Mouse (Mus musculus): ENCODE measurements around the gene Spata21. TPM values are rescaled to one million over a fixed set of nuclear protein-coding genes. Genes with fewer than 3 reads are reported as not detected.

Spata21 gene
- polyA plus RNA-seq (2015; fragmentation: Nextera tagmentation; extraction: Ambion mirVana) = 0.14 and 0.51 TPM in 2 replicates

DNA sequence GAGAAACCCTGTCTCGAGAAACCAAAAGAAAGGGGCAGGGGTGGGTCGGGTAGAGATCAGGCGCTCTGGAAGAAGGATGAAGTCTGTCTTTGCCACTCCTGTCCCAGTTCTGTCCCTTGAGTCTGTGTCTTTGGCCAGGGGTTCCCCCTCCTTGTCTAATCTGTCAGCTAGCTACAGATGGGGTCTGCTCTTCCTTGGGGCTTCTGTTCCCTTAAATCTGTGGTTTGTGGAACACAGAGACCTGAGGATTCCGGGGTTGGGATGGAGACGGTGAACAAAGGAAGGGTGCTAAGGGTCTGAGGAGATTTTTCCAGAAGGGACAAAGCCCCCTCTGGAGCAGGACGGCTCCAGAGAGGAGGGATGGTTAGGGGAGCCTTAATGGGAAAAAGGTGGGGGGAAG lies at the start of gene Spata21:
TSS of gene Spata21 (plus strand) at position 301 of the 400 bp plus-strand sequence.
- no peak within 1 kb of the TSS for H3K27ac ChIP-seq (ENCODE audit: low read length)
- no peak for ATAC-seq (ENCODE audit: low read depth)
- no peaks in the 10 kb centered on the region for H3K9me3 ChIP-seq (ENCODE audit: control insufficient read depth, low read length)
- 79% methylated on average over 6 of the region's 6 CpGs for WGBS
- H3K4me2 ChIP-seq (ENCODE audit: low read depth, low read length) = no peak within 1 kb of the TSS
- no peaks in the 10 kb centered on the region for H3K36me3 ChIP-seq (ENCODE audit: control insufficient read depth, insufficient read depth, low read length)
- no peaks in the 10 kb centered on the region; the same call in 1 of the 2 replicates for H3K4me1 ChIP-seq (replicated peaks; ENCODE audit: control insufficient read depth, insufficient read depth, low read length)
- no peak within 1 kb of the TSS for H3K4me3 ChIP-seq (ENCODE audit: low read length)
- H3K9ac ChIP-seq (ENCODE audit: low read length) = no peak within 1 kb of the TSS
- H3K27me3 ChIP-seq (ENCODE audit: control insufficient read depth, insufficient read depth, low read depth, low read length) = no peaks in the 10 kb centered on the region

DNA sequence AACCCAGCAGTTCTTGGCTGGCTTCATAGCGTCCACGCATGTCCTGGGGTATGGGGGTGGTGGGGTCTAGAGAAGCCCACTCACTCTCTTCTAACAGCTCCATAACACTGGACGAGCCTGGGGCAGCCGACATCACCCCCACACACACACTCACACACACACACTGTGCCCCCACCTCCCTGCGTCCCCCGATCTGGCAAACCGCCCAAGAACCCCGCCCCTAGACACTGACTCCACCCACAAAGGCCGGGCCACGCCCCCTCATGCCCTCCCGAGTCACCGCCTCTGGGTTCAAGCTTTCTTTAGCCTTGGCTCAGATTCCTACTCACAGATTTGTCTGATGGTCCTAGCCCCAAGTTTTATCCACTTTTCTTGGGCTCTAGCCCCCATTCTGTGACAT lies 47.0 kb upstream of the Spata21 start:
- Histone ChIP-seq H3K27me3 (ENCODE audit: control insufficient read depth, insufficient read depth, low read depth, low read length) (no peaks in the 10 kb centered on the region), H3K9me3 (ENCODE audit: control insufficient read depth, low read length) (no peaks in the 10 kb centered on the region), H3K9ac (ENCODE audit: low read length) (no peak overlapping the region), H3K36me3 (ENCODE audit: control insufficient read depth, insufficient read depth, low read length) (peaks cover 13% of the 10 kb centered on the region; the same call in 1 of the 2 replicates), H3K27ac (ENCODE audit: low read length) (peak overlapping the region; percentile 42; the same call in 1 of the 2 replicates), H3K4me2 (ENCODE audit: low read depth, low read length) (peak overlapping the region; percentile 25), H3K4me1 (replicated peaks; ENCODE audit: control insufficient read depth, insufficient read depth, low read length) (peaks cover 7% of the 10 kb centered on the region), H3K4me3 (ENCODE audit: low read length) (peak overlapping the region; percentile 8; the same call in 1 of the 2 replicates)
- peak; percentile 13; the same call in 1 of the 2 replicates for ATAC-seq (ENCODE audit: low read depth)
- WGBS = 33% methylated on average over 12 of the region's 12 CpGs

- H3K27ac ChIP-seq (ENCODE audit: low read length) = peak overlapping the region; percentile 87
- WGBS = 11% methylated on average over 8 of the region's 8 CpGs
- peak; percentile 91 for ATAC-seq (ENCODE audit: low read depth)
Measured at GRCm38 (mm10) chr4:141044816-141045215, 43.3 kb upstream of the Spata21 start.

GRCm38 (mm10) chr4:141048810-141049475 lies 39.2 kb upstream of the Spata21 start:
- H3K9me3 ChIP-seq (ENCODE audit: control insufficient read depth, low read length) = no peaks in the 10 kb centered on the region
- H3K36me3 ChIP-seq (ENCODE audit: control insufficient read depth, insufficient read depth, low read length) = no peaks in the 10 kb centered on the region
- peaks cover 5% of the 10 kb centered on the region; the same call in 1 of the 2 replicates for H3K4me1 ChIP-seq (replicated peaks; ENCODE audit: control insufficient read depth, insufficient read depth, low read length)
- no peak overlapping the region for H3K27ac ChIP-seq (ENCODE audit: low read length)
- no peak overlapping the region for H3K4me2 ChIP-seq (ENCODE audit: low read depth, low read length)
- H3K9ac ChIP-seq (ENCODE audit: low read length) = no peak overlapping the region
- H3K4me3 ChIP-seq (ENCODE audit: low read length) = no peak overlapping the region
- ATAC-seq (ENCODE audit: low read depth) = no peak
- WGBS = 84% methylated on average over 17 of the region's 17 CpGs
- no peaks in the 10 kb centered on the region for H3K27me3 ChIP-seq (ENCODE audit: control insufficient read depth, insufficient read depth, low read depth, low read length)

More at GRCm38 (mm10) chr4:141044816-141045215, 43.3 kb upstream of the Spata21 start:
- Histone ChIP-seq H3K27me3 (ENCODE audit: control insufficient read depth, insufficient read depth, low read depth, low read length) (no peaks in the 10 kb centered on the region), H3K9ac (ENCODE audit: low read length) (no peak overlapping the region), H3K36me3 (ENCODE audit: control insufficient read depth, insufficient read depth, low read length) (no peaks in the 10 kb centered on the region; the same call in 1 of the 2 replicates), H3K9me3 (ENCODE audit: control insufficient read depth, low read length) (no peaks in the 10 kb centered on the region), H3K4me3 (ENCODE audit: low read length) (no peak overlapping the region), H3K4me2 (ENCODE audit: low read depth, low read length) (no peak overlapping the region), H3K4me1 (replicated peaks; ENCODE audit: control insufficient read depth, insufficient read depth, low read length) (peaks cover 7% of the 10 kb centered on the region)

- H3K4me3 ChIP-seq (ENCODE audit: low read length) = no peak overlapping the region
- H3K4me1 ChIP-seq (replicated peaks; ENCODE audit: control insufficient read depth, insufficient read depth, low read length) = peaks cover 6% of the 10 kb centered on the region; the same call in 1 of the 2 replicates
- no peak overlapping the region for H3K27ac ChIP-seq (ENCODE audit: low read length)
- H3K9ac ChIP-seq (ENCODE audit: low read length) = no peak overlapping the region
- no peaks in the 10 kb centered on the region for H3K36me3 ChIP-seq (ENCODE audit: control insufficient read depth, insufficient read depth, low read length)
- WGBS = 42% methylated on average over 4 of the region's 4 CpGs
- no peak overlapping the region for H3K4me2 ChIP-seq (ENCODE audit: low read depth, low read length)
- H3K27me3 ChIP-seq (ENCODE audit: control insufficient read depth, insufficient read depth, low read depth, low read length) = no peaks in the 10 kb centered on the region
- H3K9me3 ChIP-seq (ENCODE audit: control insufficient read depth, low read length) = no peaks in the 10 kb centered on the region
- ATAC-seq (ENCODE audit: low read depth) = no peak
Measured at GRCm38 (mm10) chr4:141049476-141049835, 38.7 kb upstream of the Spata21 start.

DNA sequence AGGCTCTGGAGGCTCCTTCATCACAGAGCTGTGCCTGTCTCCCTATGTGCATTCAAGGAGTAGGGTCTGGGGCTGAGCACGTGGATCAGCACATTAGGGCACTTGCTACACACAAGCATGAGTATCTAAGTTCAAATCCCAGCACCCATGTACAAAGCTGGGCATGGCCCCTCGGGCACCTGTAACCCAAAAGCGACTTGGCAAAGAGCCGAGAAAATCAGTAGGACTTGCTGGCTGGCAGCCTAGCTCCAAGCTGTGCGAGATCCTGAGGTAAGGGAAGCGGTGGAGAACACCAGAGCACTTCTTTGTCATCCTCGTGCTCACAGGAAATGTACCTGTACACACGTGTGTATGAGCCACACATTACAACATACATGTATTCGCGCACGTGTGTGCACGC lies 35.7 kb upstream of the Spata21 start:
- peaks cover 6% of the 10 kb centered on the region; the same call in 1 of the 2 replicates for H3K4me1 ChIP-seq (replicated peaks; ENCODE audit: control insufficient read depth, insufficient read depth, low read length)
- peaks cover 9% of the 10 kb centered on the region; the same call in 1 of the 2 replicates for H3K36me3 ChIP-seq (ENCODE audit: control insufficient read depth, insufficient read depth, low read length)
- no peak overlapping the region for H3K4me3 ChIP-seq (ENCODE audit: low read length)
- H3K4me2 ChIP-seq (ENCODE audit: low read depth, low read length) = no peak overlapping the region
- H3K27ac ChIP-seq (ENCODE audit: low read length) = no peak overlapping the region
- 79% methylated on average over 12 of the region's 12 CpGs for WGBS
- no peaks in the 10 kb centered on the region for H3K27me3 ChIP-seq (ENCODE audit: control insufficient read depth, insufficient read depth, low read depth, low read length)
- no peaks in the 10 kb centered on the region for H3K9me3 ChIP-seq (ENCODE audit: control insufficient read depth, low read length)
- no peak for ATAC-seq (ENCODE audit: low read depth)
- no peak overlapping the region for H3K9ac ChIP-seq (ENCODE audit: low read length)

DNA sequence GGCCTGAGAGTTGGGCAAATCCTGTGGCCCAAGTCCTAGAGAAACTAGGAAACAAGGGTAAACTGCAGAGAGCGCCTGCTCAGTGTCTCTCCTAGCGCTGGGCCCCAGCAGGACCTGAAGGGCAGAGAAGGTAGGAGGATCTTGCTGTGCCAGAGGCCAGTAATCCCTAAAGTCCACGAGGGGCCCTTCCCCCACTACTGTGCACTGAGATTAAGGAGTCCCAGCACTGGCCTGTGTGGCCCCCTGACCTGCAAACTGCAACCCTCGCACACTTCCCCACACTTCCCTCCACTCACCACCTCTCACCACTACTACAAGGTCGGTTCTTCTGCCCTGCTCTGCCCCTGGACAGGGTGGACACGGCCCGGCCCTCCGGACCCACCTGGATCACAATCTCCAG lies 35.0 kb upstream of the Spata21 start:
- H3K4me3 ChIP-seq (ENCODE audit: low read length) = no peak overlapping the region
- H3K9ac ChIP-seq (ENCODE audit: low read length) = no peak overlapping the region
- no peaks in the 10 kb centered on the region for H3K9me3 ChIP-seq (ENCODE audit: control insufficient read depth, low read length)
- H3K36me3 ChIP-seq (ENCODE audit: control insufficient read depth, insufficient read depth, low read length) = peaks cover 9% of the 10 kb centered on the region; the same call in 1 of the 2 replicates
- peaks cover 6% of the 10 kb centered on the region; the same call in 1 of the 2 replicates for H3K4me1 ChIP-seq (replicated peaks; ENCODE audit: control insufficient read depth, insufficient read depth, low read length)
- H3K27me3 ChIP-seq (ENCODE audit: control insufficient read depth, insufficient read depth, low read depth, low read length) = no peaks in the 10 kb centered on the region
- ATAC-seq (ENCODE audit: low read depth) = no peak
- 52% methylated on average over 8 of the region's 8 CpGs for WGBS
- no peak overlapping the region for H3K27ac ChIP-seq (ENCODE audit: low read length)
- H3K4me2 ChIP-seq (ENCODE audit: low read depth, low read length) = no peak overlapping the region

DNA sequence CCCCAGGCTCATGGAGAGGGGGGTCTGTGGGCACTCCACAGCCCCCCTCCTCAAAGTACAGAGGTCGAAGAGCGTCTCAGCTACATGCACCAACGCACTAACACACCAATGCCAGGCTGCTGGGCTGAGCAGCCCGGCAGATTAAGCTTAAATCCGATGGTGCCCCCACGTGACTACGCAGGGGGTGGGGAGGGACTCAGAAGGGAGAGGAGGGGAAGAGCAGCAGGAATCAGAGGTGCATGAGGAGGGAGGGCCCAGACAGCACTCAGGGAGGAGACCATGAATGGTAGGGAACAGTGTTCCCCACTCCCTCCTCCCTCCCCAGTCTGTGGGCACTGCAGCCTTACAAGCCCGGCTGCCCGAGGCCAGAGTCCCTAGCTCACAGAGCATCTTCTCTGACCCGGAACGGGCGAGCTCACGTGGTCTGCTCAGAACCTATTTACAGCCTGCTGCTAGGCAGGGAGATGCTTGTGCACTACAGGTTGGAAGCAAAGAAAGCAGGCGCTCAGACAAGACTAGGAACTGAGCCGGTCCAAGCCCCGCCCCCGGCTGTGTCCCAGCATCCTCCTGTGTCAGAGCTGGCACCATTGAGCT lies 34.5 kb upstream of the Spata21 start:
- Histone ChIP-seq H3K9ac (ENCODE audit: low read length) (no peak overlapping the region), H3K27ac (ENCODE audit: low read length) (no peak overlapping the region), H3K27me3 (ENCODE audit: control insufficient read depth, insufficient read depth, low read depth, low read length) (no peaks in the 10 kb centered on the region), H3K4me2 (ENCODE audit: low read depth, low read length) (no peak overlapping the region), H3K4me3 (ENCODE audit: low read length) (no peak overlapping the region), H3K4me1 (replicated peaks; ENCODE audit: control insufficient read depth, insufficient read depth, low read length) (peaks cover 6% of the 10 kb centered on the region; the same call in 1 of the 2 replicates), H3K9me3 (ENCODE audit: control insufficient read depth, low read length) (no peaks in the 10 kb centered on the region), H3K36me3 (ENCODE audit: control insufficient read depth, insufficient read depth, low read length) (peaks cover 9% of the 10 kb centered on the region; the same call in 1 of the 2 replicates)
- WGBS = 39% methylated on average over 17 of the region's 17 CpGs
- no peak for ATAC-seq (ENCODE audit: low read depth)

DNA sequence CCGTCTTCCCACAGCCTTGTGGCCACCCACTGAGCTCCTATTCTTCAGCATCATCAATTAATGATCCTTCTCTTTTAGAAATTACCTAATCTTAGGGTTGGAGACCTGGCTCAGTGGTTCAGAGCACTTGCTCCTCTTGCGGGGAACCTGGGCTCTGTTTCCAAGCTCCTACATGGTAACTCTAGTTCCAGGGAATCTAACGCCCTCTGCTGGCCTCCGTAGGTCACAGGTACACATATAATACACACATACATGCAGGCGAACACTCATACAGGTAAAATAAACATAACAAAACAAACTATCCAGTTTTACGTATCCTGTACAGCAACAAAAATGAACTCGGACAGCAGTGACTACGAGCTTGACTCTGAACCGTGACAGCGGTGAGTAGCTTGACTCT lies 31.2 kb upstream of the Spata21 start:
- Histone ChIP-seq H3K9me3 (ENCODE audit: control insufficient read depth, low read length) (no peaks in the 10 kb centered on the region), H3K27me3 (ENCODE audit: control insufficient read depth, insufficient read depth, low read depth, low read length) (no peaks in the 10 kb centered on the region), H3K4me1 (replicated peaks; ENCODE audit: control insufficient read depth, insufficient read depth, low read length) (peaks cover 18% of the 10 kb centered on the region; the same call in 1 of the 2 replicates), H3K36me3 (ENCODE audit: control insufficient read depth, insufficient read depth, low read length) (peaks cover 9% of the 10 kb centered on the region; the same call in 1 of the 2 replicates), H3K4me3 (ENCODE audit: low read length) (no peak overlapping the region), H3K9ac (ENCODE audit: low read length) (no peak overlapping the region), H3K27ac (ENCODE audit: low read length) (no peak overlapping the region), H3K4me2 (ENCODE audit: low read depth, low read length) (no peak overlapping the region)
- 93% methylated on average over 10 of the region's 10 CpGs for WGBS
- no peak for ATAC-seq (ENCODE audit: low read depth)

All from lung, embryonic 16.5 days (tissue).